Mouse (Mus musculus): ENCODE data around the gene 2210011C24Rik.
A peak's percentile ranks its signal among the peaks of the same experiment; 100 is the strongest.
"Not testable (repeated sequence)": the region's sequence is repeated elsewhere in the genome, so short reads cannot be mapped to it uniquely, and the experiment has no call there.

The 2210011C24Rik gene

DNA sequence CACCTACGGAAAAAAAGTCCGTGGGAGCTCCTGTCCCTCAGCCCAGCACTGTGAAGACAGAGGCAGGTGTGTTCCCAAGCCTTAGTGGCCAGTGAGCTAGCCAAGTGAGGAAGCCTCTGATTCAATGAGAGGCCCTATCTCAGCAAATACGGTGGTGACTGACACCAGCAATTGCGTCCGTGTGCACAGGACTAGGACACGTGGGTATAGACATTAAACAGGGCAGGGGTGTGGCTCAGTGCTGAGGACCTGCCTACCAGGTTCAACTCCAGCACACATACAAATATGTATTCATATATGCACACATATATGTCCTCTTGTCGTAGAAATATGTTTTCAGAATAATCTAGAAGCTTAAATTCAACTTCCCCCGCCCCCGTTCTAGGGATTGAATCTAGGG lies 7.8 kb upstream of the 2210011C24Rik start:
- DNase-seq: no peak

- DNase-seq: no peak
Measured at GRCm38 (mm10) chr8:84015833-84016232, 3.9 kb upstream of the 2210011C24Rik start.

GRCm38 (mm10) chr8:84012499-84013165 lies 661 bp upstream of the 2210011C24Rik start:
- peak; percentile 17 for DNase-seq

GRCm38 (mm10) chr8:84010625-84011611 lies 1.1 kb downstream of the 2210011C24Rik start:
- DNase-seq: peak; percentile 83

GRCm38 (mm10) chr8:84009876-84010275 lies 2.1 kb downstream of the 2210011C24Rik start:
- DNase-seq: peak; percentile 92

DNA sequence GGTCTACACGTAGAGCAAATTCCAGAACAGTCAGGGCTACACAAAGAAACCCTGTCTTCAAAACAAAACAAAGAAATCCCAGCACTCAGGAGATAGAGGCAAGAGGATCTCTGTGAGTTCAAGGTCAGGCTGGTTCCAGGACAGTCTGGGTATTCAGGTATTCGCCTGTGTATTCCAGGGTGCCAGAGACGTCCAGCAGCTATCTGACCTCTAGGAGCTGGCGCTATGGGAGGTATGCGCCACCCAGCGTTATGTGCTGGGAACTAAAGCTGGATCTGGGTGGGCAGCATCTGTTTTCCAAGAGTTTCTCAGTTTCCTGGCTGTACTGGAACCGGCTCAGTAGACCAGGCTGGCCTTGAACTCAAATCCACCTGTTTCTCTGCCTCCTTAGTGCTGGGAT lies 3.6 kb downstream of the 2210011C24Rik start:
- no peak for DNase-seq

GRCm38 (mm10) chr8:84005502-84005901 lies 6.5 kb downstream of the 2210011C24Rik start:
- not testable (repeated sequence) for DNase-seq

DNA sequence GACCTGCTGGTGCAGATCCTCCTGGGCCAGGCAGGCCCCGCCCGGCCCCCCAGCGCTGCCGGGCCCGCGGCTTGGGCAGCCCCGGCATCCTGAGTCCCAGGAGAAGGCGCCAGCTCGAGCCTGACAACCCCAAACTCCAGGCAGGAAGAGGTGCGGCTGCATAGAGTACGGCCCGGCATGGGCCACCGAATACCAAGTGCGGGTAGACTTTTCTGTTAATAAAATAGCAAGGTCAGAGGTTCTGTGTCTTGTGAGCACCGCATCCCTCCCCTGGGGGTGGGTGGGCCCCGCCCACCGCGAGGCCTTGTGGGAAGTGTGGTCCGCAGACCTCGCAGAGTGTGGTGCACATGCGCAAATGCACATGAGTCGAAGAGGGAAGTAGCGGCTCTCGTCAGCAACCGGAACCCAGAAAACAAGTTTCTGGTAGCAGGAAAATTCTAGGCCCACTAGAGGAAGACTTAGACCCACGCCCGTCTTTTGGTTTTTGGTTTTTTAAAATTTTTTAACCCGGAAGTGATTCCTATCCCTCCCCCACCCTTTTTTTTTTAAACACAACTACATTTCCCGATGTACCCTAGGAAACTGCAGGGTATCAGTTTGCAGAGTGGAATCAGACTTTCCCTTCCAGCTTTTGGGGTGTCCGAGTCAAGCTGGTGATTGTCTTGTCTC lies 7.3 kb downstream of the 2210011C24Rik start:
- peak; percentile 94 for DNase-seq

DNA sequence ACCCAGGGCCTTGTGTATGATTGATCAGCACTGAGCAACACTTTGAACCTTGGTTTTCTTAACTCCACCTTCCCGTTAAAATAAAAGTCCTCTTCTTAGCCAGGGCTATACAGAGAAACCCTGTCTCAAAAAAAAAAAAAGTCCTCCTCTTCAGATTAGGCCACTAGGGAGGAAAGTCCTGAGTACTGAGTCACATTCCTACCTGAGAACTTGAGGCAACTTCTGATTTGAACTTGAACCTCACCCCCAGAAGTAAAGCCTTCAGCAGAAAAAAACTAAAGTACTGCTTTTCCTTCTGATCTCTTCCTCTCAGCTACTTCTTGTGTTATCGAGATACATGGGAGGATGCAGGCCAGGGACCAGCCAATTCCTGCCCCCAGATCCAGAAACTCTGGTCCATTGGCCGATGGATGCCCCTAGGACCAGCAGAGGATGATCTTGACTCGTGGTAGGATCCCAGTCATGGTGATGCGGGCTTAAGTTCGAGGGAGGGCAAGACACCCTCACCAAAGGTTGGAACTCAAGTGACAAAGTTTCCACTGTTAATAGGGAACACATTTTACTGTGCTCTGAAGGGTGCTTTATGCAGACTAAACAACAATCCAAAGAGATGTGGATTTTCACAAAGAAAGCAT lies 8.2 kb downstream of the 2210011C24Rik start:
- no peak for DNase-seq

DNA sequence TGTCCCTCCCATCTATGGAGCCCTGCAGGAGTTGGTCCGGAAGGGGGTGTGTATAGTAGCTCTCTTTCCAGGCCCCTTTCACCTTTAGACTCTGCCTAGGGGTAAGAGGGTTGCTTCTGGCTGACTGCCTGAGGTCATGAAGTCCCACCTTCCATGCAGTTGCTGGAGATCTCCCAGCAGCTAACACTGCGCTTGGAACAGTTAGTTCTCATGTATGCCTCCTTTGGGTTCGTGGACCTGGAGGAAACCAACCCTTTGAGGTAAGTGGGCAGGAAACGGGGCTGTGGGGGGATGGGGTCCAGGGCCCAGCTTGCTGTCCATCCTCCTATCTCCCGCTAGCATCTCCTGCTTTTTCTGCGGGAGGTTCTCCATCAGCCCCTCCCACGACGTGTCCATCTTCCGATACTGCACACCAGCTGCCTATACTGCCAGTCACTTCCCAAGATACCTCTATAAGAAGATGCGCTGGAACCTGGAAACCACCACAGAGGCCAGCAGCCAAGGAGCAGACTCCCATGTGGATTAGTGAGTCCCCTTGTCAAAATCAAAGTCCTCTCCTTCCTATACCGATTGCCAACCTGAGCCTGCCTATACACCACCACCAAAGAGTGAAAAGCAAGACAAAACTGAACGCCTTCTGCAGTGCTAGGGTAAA lies 8.9 kb downstream of the 2210011C24Rik start:
- no peak for DNase-seq

- no peak for DNase-seq
Measured at GRCm38 (mm10) chr8:84001281-84002000, 10.5 kb downstream of the 2210011C24Rik start, which contains the start of gene 1700067K01Rik. 1700067K01Rik (plus strand) TSS chr8:84001502.

DNA sequence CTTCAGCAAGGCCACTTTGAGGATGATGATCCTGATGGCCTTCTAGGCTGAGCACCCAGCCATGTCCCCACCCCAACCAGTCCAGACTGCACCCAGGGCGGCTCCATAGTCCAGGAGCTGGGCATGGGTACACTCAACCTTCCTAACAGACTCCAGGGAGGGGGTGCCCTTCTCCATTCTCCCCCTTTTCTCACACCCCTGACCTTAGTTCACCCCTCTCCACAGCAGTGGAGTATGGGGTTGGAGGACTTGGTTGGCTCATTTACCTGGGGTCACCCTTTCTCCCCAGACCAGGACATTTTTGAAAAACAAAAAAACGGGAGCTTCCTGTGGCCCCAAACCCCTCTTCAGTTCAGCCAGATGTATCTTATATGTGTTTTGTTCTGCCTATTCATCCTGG lies 12.1 kb downstream of the 2210011C24Rik start:
- no peak for DNase-seq

GRCm38 (mm10) chr8:83999057-83999705 lies 12.8 kb downstream of the 2210011C24Rik start:
- no peak for DNase-seq

DNA sequence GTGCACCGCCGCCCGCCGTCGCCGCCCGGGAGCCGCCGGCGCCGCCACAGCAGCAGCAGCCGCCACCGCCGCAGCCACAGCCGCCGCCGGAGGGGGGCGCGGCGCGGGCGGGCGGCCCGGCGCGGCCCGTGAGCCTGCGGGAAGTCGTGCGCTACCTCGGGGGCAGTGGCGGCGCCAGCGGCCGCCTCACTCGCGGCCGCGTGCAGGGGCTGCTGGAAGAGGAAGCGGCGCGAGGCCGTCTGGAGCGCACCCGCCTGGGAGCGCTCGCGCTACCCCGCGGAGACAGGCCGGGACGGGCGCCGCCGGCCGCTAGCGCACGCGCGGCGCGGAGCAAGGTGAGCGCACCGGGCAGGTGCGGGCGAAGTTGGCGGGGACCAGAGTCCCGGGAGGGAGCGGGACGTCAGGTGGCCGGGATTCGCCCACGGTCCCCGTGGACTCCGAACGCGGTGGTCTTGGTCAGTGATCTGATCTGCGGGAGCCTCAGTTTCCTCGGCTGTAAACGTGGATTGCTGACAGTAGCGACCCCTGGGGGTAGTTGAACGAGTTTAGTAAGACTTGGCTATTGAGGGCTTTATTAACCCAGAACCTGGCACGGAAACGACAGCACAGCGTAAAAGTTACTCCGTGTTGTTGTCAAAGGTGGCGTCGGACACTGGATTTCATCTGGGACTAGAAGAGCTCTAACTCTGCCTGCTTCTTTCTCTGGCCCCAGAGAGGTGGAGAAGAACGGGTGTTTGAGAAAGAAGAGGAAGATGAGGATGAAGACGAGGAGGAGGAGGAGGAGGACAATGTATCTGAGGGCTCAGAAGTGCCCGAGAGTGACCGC lies 13.5 kb downstream of the 2210011C24Rik start:
- DNase-seq: peak; percentile 69

- peak; percentile 44 for DNase-seq
Measured at GRCm38 (mm10) chr8:83997511-83998141, 14.3 kb downstream of the 2210011C24Rik start, which contains the start of gene Samd1. Samd1 (plus strand) TSS chr8:83997672.

DNA sequence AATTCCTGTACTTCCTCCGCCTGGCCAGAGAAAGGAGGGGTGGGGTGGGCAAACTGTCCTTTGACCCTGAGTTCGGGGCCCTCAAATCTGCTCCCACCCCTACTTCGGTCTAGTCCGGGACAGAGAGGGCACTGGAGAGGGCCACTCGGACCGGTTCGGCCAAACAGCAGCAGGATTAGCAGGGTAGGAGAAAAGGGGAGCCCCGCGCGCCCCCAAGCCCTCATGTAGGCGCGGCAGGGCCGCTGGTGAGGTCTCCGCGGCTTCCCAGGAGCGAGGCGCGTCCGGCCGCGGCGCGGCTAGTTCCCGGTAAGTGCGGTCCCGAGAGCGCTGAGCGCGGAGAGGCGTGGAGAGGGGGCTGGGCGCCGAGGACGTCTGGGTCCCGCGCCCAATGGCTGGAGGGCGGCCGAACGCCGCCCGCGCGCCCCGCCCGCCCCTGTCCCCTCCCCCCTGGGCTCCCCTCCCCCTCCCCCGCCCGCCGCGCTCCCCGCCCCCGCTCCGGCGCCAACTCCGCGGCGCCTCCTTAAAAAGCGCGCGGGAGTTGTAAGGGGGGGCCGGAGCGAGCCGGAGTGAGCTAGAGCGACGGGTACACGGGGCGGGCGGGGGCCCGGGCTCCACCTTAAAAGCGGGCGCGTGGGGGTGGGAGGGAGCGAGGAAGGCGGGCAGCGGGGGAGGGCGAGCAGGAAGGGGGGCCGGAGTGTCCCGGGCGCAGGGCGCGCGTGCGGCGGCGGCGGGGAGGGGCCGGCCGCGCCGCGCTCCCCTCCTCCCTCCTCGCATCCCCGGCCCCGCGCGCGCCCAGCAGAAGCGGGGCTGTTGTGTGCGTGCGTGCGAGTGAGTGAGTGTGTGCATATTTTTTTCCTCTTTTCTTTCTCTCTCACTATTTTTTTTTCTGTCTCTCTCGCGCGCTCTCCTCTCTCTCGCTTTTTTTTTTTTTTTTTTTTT lies 15.1 kb downstream of the 2210011C24Rik start:
- DNase-seq: peak; percentile 90

GRCm38 (mm10) chr8:83995973-83996372 lies 16.0 kb downstream of the 2210011C24Rik start:
- DNase-seq: no peak

GRCm38 (mm10) chr8:83994030-83994429 lies 17.9 kb downstream of the 2210011C24Rik start:
- DNase-seq: no peak
